ENCODE assay signal across 9 mouse cellular contexts in genomic region chr2:32315751-32316150, GRCm38 (mm10). TPM values are rescaled to one million over a fixed set of nuclear protein-coding genes. Genes with fewer than 3 reads are reported as not detected.
DNase-seq lines count a peak whose midpoint lies in the region; ATAC-seq lines count a peak whose summit lies in the region.
"Had no signal": no experiment of that assay in that cellular context is flagged by ENCODE, and none has a peak within 500 bp of the region (broad histone marks: within the 10 kb centered on the region; RNA-seq: fewer than 3 reads in every experiment).

No protein-coding gene starts in this region.

- no peak for ATAC-seq in liver, embryonic 13.5 days (ENCODE audit: low read depth)
- no peak for ATAC-seq in liver, embryonic 12.5 days
- ATAC-seq in embryonic facial prominence, embryonic 12.5 days (ENCODE audit: insufficient number of reproducible peaks, insufficient read depth, low FRiP score, low TSS enrichment): no peak
- ATAC-seq in heart, embryonic 16.5 days (replicated peaks; ENCODE audit: extremely low read depth, insufficient read depth, low FRiP score): no peak
- ATAC-seq in neural tube, embryonic 13.5 days (ENCODE audit: low read depth): no peak
- no peak for ATAC-seq in erythroid progenitor cell, adult 5-6 weeks (replicated peaks; ENCODE audit: low FRiP score, poor library complexity, severe bottlenecking)
- no peak for ATAC-seq in inflammation-experienced regulatory T-cells, adult 6 months

- DNase-seq in liver, embryonic 13.5 days: no peak
- no peak for DNase-seq in kidney, adult 9 months

- WGBS in liver, embryonic 13.5 days (ENCODE audit: insufficient replicate concordance): 31% methylated on average over 8 of the region's 8 CpGs
- 35% methylated on average over 8 of the region's 8 CpGs for WGBS in liver, embryonic 12.5 days (ENCODE audit: insufficient replicate concordance)
- 11% methylated on average over 8 of the region's 8 CpGs for WGBS in embryonic facial prominence, embryonic 12.5 days
- WGBS in heart, embryonic 16.5 days: 14% methylated on average over 8 of the region's 8 CpGs
- 34% methylated on average over 8 of the region's 8 CpGs for WGBS in neural tube, embryonic 13.5 days

- H3K9me3 ChIP-seq in liver, embryonic 13.5 days (replicated peaks): no peaks in the 10 kb centered on the region
- H3K9me3 ChIP-seq in liver, embryonic 12.5 days (replicated peaks): no peaks in the 10 kb centered on the region
- H3K9me3 ChIP-seq in embryonic facial prominence, embryonic 12.5 days: no peaks in the 10 kb centered on the region
- H3K9me3 ChIP-seq in heart, embryonic 16.5 days (replicated peaks; ENCODE audit: control insufficient read depth, low read length): no peaks in the 10 kb centered on the region
- no peaks in the 10 kb centered on the region for H3K9me3 ChIP-seq in neural tube, embryonic 13.5 days
- H3K9me3 ChIP-seq: megakaryocyte, embryonic 14.5 days had no signal

- no peak overlapping the region for H3K4me3 ChIP-seq in liver, embryonic 13.5 days (replicated peaks)
- H3K4me3 ChIP-seq in liver, embryonic 12.5 days: no peak overlapping the region
- H3K4me3 ChIP-seq in embryonic facial prominence, embryonic 12.5 days: 0 out of 2 replicates have a peak overlapping the region, but pooled peaks have one; percentile 5
- no peak overlapping the region for H3K4me3 ChIP-seq in heart, embryonic 16.5 days (ENCODE audit: low read length)
- no peak overlapping the region for H3K4me3 ChIP-seq in neural tube, embryonic 13.5 days
- H3K4me3 ChIP-seq: megakaryocyte, embryonic 14.5 days had no signal

- no peak overlapping the region for H3K9ac ChIP-seq in liver, embryonic 13.5 days
- no peak overlapping the region for H3K9ac ChIP-seq in liver, embryonic 12.5 days
- H3K9ac ChIP-seq in embryonic facial prominence, embryonic 12.5 days: peak overlapping the region; percentile 38; the same call in 1 of the 2 replicates
- H3K9ac ChIP-seq in heart, embryonic 16.5 days (ENCODE audit: low read length): no peak overlapping the region
- no peak overlapping the region for H3K9ac ChIP-seq in neural tube, embryonic 13.5 days

- 0 out of 2 replicates have a peak overlapping the region, but pooled peaks have one; percentile 29 for H3K27ac ChIP-seq in liver, embryonic 13.5 days
- H3K27ac ChIP-seq in liver, embryonic 12.5 days: no peak overlapping the region
- H3K27ac ChIP-seq in embryonic facial prominence, embryonic 12.5 days: peak overlapping the region; percentile 99
- H3K27ac ChIP-seq in heart, embryonic 16.5 days (ENCODE audit: low read length): peak overlapping the region; percentile 38
- H3K27ac ChIP-seq in neural tube, embryonic 13.5 days (replicated peaks): peak overlapping the region; percentile 4; the same call in 1 of the 2 replicates

- no peak overlapping the region for H3K4me2 ChIP-seq in liver, embryonic 13.5 days
- H3K4me2 ChIP-seq in liver, embryonic 12.5 days: no peak overlapping the region
- peak overlapping the region; percentile 82; the same call in 1 of the 2 replicates for H3K4me2 ChIP-seq in embryonic facial prominence, embryonic 12.5 days (replicated peaks)
- H3K4me2 ChIP-seq in heart, embryonic 16.5 days (ENCODE audit: low read depth, low read length): no peak overlapping the region
- no peak overlapping the region for H3K4me2 ChIP-seq in neural tube, embryonic 13.5 days

- H3K4me1 ChIP-seq in liver, embryonic 13.5 days (replicated peaks): peaks cover 22% of the 10 kb centered on the region
- peaks cover 40% of the 10 kb centered on the region for H3K4me1 ChIP-seq in liver, embryonic 12.5 days
- H3K4me1 ChIP-seq in embryonic facial prominence, embryonic 12.5 days: peaks cover 67% of the 10 kb centered on the region
- peaks cover 35% of the 10 kb centered on the region for H3K4me1 ChIP-seq in heart, embryonic 16.5 days (ENCODE audit: control insufficient read depth, insufficient read depth, low read length)
- H3K4me1 ChIP-seq in neural tube, embryonic 13.5 days (replicated peaks): peaks cover 48% of the 10 kb centered on the region

- no peaks in the 10 kb centered on the region for H3K36me3 ChIP-seq in liver, embryonic 13.5 days
- H3K36me3 ChIP-seq in liver, embryonic 12.5 days: no peaks in the 10 kb centered on the region
- peaks cover 9% of the 10 kb centered on the region; the same call in 1 of the 2 replicates for H3K36me3 ChIP-seq in embryonic facial prominence, embryonic 12.5 days
- no peaks in the 10 kb centered on the region for H3K36me3 ChIP-seq in heart, embryonic 16.5 days (ENCODE audit: control insufficient read depth, insufficient read depth)
- peaks cover 36% of the 10 kb centered on the region for H3K36me3 ChIP-seq in neural tube, embryonic 13.5 days

- peaks cover 92% of the 10 kb centered on the region for H3K27me3 ChIP-seq in liver, embryonic 13.5 days
- H3K27me3 ChIP-seq in liver, embryonic 12.5 days (replicated peaks): peaks cover 97% of the 10 kb centered on the region
- no peaks in the 10 kb centered on the region for H3K27me3 ChIP-seq in embryonic facial prominence, embryonic 12.5 days
- peaks cover 26% of the 10 kb centered on the region for H3K27me3 ChIP-seq in heart, embryonic 16.5 days (ENCODE audit: control insufficient read depth, insufficient read depth, low read length)
- H3K27me3 ChIP-seq in neural tube, embryonic 13.5 days: peaks cover 51% of the 10 kb centered on the region

RNA-seq across cellular contexts. Expression of gene Swi5, which starts 27.9 kb away (rescaled TPM):
- 218 and 237 TPM in 2 replicates for polyA plus RNA-seq in liver, embryonic 13.5 days (2015; fragmentation: Nextera tagmentation; extraction: Ambion mirVana)
- polyA plus RNA-seq in liver, embryonic 12.5 days (2016; fragmentation: Nextera tagmentation; extraction: Ambion mirVana): 214 and 218 TPM in 2 replicates
- 413 TPM in 2 replicates for polyA plus RNA-seq in embryonic facial prominence, embryonic 12.5 days (2016; fragmentation: Nextera tagmentation; extraction: Ambion mirVana)
- 305 and 327 TPM in 2 replicates for polyA plus RNA-seq in heart, embryonic 16.5 days (2015; fragmentation: Nextera tagmentation; extraction: Ambion mirVana)
- 432 and 483 TPM in 2 replicates for polyA plus RNA-seq in neural tube, embryonic 13.5 days (2015; fragmentation: Nextera tagmentation; extraction: Ambion mirVana)
- total RNA-seq in erythroid progenitor cell, adult 5-6 weeks (2015; ENCODE audit: low replicate concordance): 49.4 and 68.7 TPM in 2 replicates
- total RNA-seq in erythroid progenitor cell, adult 5-6 weeks (2017; ENCODE audit: low replicate concordance): 77.7 and 95.8 TPM in 2 replicates
- polyA plus RNA-seq in inflammation-experienced regulatory T-cells, adult 6 months (2017; shearing (Covaris generic)): 100 to 1,000 TPM; 155 to 247 (median 208) TPM

RNA-seq across cellular contexts. Expression of gene Golga2, which starts 28.6 kb away (rescaled TPM):
- polyA plus RNA-seq in liver, embryonic 13.5 days (2015; fragmentation: Nextera tagmentation; extraction: Ambion mirVana): 7.4 and 8.7 TPM in 2 replicates
- polyA plus RNA-seq in liver, embryonic 12.5 days (2016; fragmentation: Nextera tagmentation; extraction: Ambion mirVana): 13.0 and 14.4 TPM in 2 replicates
- polyA plus RNA-seq in embryonic facial prominence, embryonic 12.5 days (2016; fragmentation: Nextera tagmentation; extraction: Ambion mirVana): 27.4 and 29.7 TPM in 2 replicates
- 27.4 and 28.1 TPM in 2 replicates for polyA plus RNA-seq in heart, embryonic 16.5 days (2015; fragmentation: Nextera tagmentation; extraction: Ambion mirVana)
- 27.8 and 30.0 TPM in 2 replicates for polyA plus RNA-seq in neural tube, embryonic 13.5 days (2015; fragmentation: Nextera tagmentation; extraction: Ambion mirVana)
- 32.7 and 43.2 TPM in 2 replicates for total RNA-seq in erythroid progenitor cell, adult 5-6 weeks (2015; ENCODE audit: low replicate concordance)
- total RNA-seq in erythroid progenitor cell, adult 5-6 weeks (2017; ENCODE audit: low replicate concordance): 39.0 and 62.4 TPM in 2 replicates
- polyA plus RNA-seq in inflammation-experienced regulatory T-cells, adult 6 months (2017; shearing (Covaris generic)): 10 to 100 TPM; 17.4 to 21.7 (median 21.4) TPM

RNA-seq across cellular contexts. Expression of gene Ciz1, which starts 36.4 kb away (rescaled TPM):
- polyA plus RNA-seq in liver, embryonic 13.5 days (2015; fragmentation: Nextera tagmentation; extraction: Ambion mirVana): 14.8 and 21.1 TPM in 2 replicates
- 24.8 and 27.1 TPM in 2 replicates for polyA plus RNA-seq in liver, embryonic 12.5 days (2016; fragmentation: Nextera tagmentation; extraction: Ambion mirVana)
- 50.6 and 57.8 TPM in 2 replicates for polyA plus RNA-seq in embryonic facial prominence, embryonic 12.5 days (2016; fragmentation: Nextera tagmentation; extraction: Ambion mirVana)
- 36.7 and 38.4 TPM in 2 replicates for polyA plus RNA-seq in heart, embryonic 16.5 days (2015; fragmentation: Nextera tagmentation; extraction: Ambion mirVana)
- polyA plus RNA-seq in neural tube, embryonic 13.5 days (2015; fragmentation: Nextera tagmentation; extraction: Ambion mirVana): 49.9 and 51.1 TPM in 2 replicates
- total RNA-seq in erythroid progenitor cell, adult 5-6 weeks (2015; ENCODE audit: low replicate concordance): 65.4 and 90.1 TPM in 2 replicates
- total RNA-seq in erythroid progenitor cell, adult 5-6 weeks (2017; ENCODE audit: low replicate concordance): 77.5 and 131 TPM in 2 replicates
- 10 to 100 TPM; 52.5 to 84.8 (median 55.5) TPM for polyA plus RNA-seq in inflammation-experienced regulatory T-cells, adult 6 months (2017; shearing (Covaris generic))

RNA-seq across cellular contexts. Expression of gene Dnm1, which starts 37.4 kb away (rescaled TPM):
- 0.65 and 0.81 TPM in 2 replicates for polyA plus RNA-seq in liver, embryonic 13.5 days (2015; fragmentation: Nextera tagmentation; extraction: Ambion mirVana)
- 2.4 and 3.1 TPM in 2 replicates for polyA plus RNA-seq in liver, embryonic 12.5 days (2016; fragmentation: Nextera tagmentation; extraction: Ambion mirVana)
- polyA plus RNA-seq in embryonic facial prominence, embryonic 12.5 days (2016; fragmentation: Nextera tagmentation; extraction: Ambion mirVana): 45.0 and 47.8 TPM in 2 replicates
- polyA plus RNA-seq in heart, embryonic 16.5 days (2015; fragmentation: Nextera tagmentation; extraction: Ambion mirVana): 2.4 and 2.7 TPM in 2 replicates
- polyA plus RNA-seq in neural tube, embryonic 13.5 days (2015; fragmentation: Nextera tagmentation; extraction: Ambion mirVana): 44.3 and 47.0 TPM in 2 replicates
- total RNA-seq in erythroid progenitor cell, adult 5-6 weeks (2015; ENCODE audit: low replicate concordance): not detected in 2 replicates
- total RNA-seq in erythroid progenitor cell, adult 5-6 weeks (2017; ENCODE audit: low replicate concordance): not detected in 2 replicates
- polyA plus RNA-seq in inflammation-experienced regulatory T-cells, adult 6 months (2017; shearing (Covaris generic)): not detected

RNA-seq across cellular contexts. Expression of gene Uck1, which starts 55.8 kb away (rescaled TPM):
- 28.0 and 30.1 TPM in 2 replicates for polyA plus RNA-seq in liver, embryonic 13.5 days (2015; fragmentation: Nextera tagmentation; extraction: Ambion mirVana)
- 39.9 and 42.0 TPM in 2 replicates for polyA plus RNA-seq in liver, embryonic 12.5 days (2016; fragmentation: Nextera tagmentation; extraction: Ambion mirVana)
- polyA plus RNA-seq in embryonic facial prominence, embryonic 12.5 days (2016; fragmentation: Nextera tagmentation; extraction: Ambion mirVana): 69.9 and 81.5 TPM in 2 replicates
- polyA plus RNA-seq in heart, embryonic 16.5 days (2015; fragmentation: Nextera tagmentation; extraction: Ambion mirVana): 45.7 TPM in 2 replicates
- polyA plus RNA-seq in neural tube, embryonic 13.5 days (2015; fragmentation: Nextera tagmentation; extraction: Ambion mirVana): 68.3 and 75.5 TPM in 2 replicates
- total RNA-seq in erythroid progenitor cell, adult 5-6 weeks (2015; ENCODE audit: low replicate concordance): 7.5 and 11.5 TPM in 2 replicates
- 20.4 and 20.9 TPM in 2 replicates for total RNA-seq in erythroid progenitor cell, adult 5-6 weeks (2017; ENCODE audit: low replicate concordance)
- polyA plus RNA-seq in inflammation-experienced regulatory T-cells, adult 6 months (2017; shearing (Covaris generic)): 10 to 100 TPM; 33.2 to 37.9 (median 36.2) TPM
